Mouse (Mus musculus) monocyte, adult 5-6 weeks (primary cell): ENCODE results near the gene Gtf2a2. TPM values are rescaled to one million over a fixed set of nuclear protein-coding genes. Genes with fewer than 3 reads are reported as not detected.

Experiments
- ATAC-seq: fragments of 153-309, 156-312 bp; replicated peaks from 2 replicates; pipeline ENCODE4 v1.8.0; 2017; ENCODE audit warnings: mild to moderate bottlenecking; ENCODE audit not compliant: low TSS enrichment, insufficient number of reproducible peaks, severe bottlenecking, poor library complexity, low FRiP score
- total RNA-seq: library from RNA; stranded (forward); fragments of 200-1000, 200-491, 200-594 nt; gene quantifications from 3 replicates; pipeline ENCODE4 v1.2.3, GENCODE M21; 2017

Gtf2a2 gene
- total RNA-seq = 148 to 191 TPM (median 156 TPM) in 3 replicates

DNA sequence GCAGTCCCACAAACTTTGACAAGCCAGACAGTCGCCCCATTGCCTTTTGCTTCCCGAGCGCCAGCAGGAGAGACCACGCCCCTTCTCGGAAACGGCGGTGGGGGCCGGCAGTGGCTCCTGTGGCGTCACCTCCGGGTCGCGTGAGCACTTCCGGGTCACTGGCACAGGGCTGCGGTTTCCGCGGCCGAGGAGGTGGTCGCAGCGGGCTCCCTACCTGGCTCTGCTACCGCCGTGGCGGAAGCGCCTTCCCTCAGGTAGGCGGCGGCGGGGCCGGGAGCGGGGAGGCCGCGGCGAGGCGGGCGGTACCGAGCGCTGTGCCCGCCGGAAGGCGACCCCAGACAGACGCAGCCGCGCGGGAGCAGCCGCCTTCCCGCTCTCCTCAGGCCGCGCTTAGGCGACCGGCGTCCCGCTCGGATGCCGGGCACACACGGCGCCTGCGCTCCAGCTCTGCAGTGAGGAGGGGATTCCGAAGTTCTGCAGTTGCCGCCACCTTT is at the start of gene Gtf2a2:
Gene Gtf2a2, plus strand, starts transcription at position 143 of the 494 bp plus-strand sequence.
- peak; percentile 91 for ATAC-seq

DNA sequence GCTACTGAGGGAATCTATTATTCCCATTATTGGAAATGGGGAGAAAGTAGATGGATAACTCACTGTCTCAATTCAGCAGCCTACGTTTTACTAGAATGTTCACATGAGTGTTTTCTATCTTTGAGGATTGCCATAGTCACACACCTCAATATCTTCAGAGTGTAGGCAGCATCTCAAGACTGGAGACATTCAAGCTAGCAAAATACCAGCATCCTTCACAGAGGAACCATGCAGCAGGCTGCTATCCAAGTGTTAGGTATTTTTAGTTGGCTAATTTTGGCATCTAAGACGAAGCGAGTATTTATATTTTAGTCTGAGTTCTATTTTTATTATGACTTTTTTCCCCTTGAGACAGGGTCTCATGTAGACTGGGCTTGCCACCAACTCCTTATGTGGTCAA is 48.0 kb upstream of the Gtf2a2 start:
- ATAC-seq = no peak

GRCm38 (mm10) chr9:69985526-69985925 is 26.8 kb upstream of the Gtf2a2 start:
- ATAC-seq = no peak

DNA sequence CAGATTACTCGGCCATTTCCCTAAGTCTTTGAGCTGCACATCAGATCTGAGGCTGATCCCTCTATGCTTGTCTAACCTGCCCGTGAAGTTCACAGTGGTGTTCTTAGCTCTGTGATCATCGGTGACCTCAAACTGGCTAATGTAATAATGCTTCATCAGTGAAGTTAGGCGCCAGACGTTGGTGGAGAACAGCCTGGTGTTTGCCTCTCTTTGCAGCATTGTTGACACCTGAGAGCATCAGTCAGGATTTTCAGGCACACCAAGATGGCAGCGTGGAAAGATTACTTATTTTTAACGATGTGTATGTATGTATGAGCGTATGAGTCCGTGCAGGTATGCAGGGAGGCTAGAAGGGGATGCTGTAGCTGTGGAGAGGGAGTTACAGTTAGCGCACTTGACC is 26.3 kb upstream of the Gtf2a2 start:
- no peak for ATAC-seq

DNA sequence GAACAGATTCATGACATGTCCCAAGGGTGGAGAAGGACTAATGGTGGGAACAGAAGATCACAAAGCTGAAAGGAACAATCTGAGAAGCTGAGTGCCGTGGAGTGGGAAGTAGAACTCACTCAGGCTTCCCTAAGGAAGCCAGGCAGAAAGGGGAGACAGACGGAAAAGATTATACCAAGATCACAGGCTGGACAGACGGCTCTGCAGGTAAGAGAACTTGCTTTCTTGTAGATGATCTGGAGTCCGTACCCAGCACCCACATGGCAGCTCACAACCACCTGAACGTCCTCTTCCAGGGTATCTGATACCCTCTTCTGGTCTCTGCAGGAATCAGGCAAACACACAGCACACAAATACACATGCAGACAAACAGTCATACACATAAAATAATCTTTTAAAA is 25.8 kb upstream of the Gtf2a2 start:
- ATAC-seq = no peak

DNA sequence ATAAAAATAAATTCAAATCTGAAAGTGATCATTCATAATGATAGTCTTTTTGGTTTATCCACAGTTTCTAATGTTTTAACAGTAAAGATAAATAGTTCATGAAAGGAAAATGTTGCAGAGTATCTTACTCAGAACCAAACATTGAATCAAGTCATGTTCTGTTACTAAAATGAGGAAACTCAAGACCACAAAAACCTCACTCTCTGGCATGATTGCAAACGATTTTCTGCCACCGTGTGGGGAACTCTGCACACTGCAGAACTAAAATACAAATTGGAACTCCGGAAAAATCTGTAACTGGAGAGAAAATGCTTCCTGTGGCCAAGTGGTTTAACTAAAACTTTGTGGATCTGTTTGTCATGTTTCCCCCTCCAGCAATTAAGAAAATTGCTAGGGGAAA is 24.8 kb upstream of the Gtf2a2 start:
- peak; percentile 72 for ATAC-seq

GRCm38 (mm10) chr9:69988706-69989302 is 23.5 kb upstream of the Gtf2a2 start:
- no peak for ATAC-seq

- ATAC-seq = peak; percentile 61
Measured at GRCm38 (mm10) chr9:69989303-69990121, 22.8 kb upstream of the Gtf2a2 start, which contains the start of gene Bnip2. Bnip2 (plus strand) TSS chr9:69989466.

DNA sequence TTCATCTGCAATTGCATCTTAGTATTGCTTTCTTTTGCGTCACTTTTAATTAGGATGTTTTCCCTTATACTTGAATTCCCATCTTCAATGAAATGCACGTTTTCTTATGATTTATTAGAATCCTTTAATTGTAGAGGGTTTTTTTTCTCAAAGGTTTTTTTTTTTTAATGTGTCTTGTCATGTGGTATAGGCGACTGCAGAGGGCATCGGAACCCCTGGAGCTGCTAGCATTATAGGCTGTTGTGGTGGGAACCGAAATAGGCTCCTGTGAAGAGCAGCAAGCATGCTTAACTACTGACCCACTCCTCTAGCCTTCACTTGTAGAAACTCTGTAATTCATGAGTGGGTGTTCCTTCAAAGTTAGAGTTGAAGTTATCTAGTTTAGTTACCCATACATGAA is 22.0 kb upstream of the Gtf2a2 start:
- no peak for ATAC-seq

DNA sequence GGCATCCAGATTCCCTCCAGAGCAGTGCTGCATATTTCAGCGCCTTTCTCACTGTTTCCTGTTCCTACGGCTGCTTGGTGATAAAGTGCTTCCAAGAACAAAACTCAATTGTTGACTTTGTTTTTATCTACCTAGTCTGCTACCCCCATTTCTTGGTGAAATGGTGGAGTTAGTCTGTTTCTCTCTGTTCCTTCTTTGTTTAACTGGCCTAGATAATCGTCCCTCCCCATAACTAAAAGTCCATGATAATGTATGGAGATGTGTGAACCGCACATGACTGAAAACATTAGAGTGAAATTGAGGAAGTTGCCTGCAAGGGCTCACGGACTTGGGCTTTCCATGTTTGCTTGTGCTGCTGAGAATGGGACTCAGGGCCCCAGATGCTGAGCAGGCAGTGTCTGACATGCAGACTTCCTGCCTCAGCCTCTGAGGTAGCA is 19.5 kb upstream of the Gtf2a2 start:
- peak; percentile 40; the same call in 1 of the 2 replicates for ATAC-seq

DNA sequence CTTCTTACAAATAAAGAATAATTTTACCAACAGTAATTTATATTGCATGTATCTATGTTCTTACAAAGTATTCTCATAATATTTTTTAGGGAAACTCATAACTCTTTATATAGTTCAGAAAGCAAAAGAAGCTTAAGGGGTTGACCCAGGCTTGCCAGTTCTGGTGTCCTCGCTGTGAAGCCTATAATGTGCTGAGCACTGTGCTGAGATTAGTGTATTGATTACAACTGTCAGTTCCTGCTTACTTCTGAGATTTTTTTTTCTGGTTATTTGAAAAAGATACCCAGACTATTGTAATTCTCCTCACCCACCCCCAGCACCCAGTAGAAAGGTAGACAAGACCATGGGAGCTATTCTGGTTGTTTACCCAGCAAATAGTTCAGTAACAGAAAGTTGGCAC is 18.9 kb upstream of the Gtf2a2 start:
- no peak for ATAC-seq

GRCm38 (mm10) chr9:69994547-69994946 is 17.8 kb upstream of the Gtf2a2 start:
- ATAC-seq = no peak

- no peak for ATAC-seq
Measured at GRCm38 (mm10) chr9:69999318-69999717, 13.0 kb upstream of the Gtf2a2 start.

DNA sequence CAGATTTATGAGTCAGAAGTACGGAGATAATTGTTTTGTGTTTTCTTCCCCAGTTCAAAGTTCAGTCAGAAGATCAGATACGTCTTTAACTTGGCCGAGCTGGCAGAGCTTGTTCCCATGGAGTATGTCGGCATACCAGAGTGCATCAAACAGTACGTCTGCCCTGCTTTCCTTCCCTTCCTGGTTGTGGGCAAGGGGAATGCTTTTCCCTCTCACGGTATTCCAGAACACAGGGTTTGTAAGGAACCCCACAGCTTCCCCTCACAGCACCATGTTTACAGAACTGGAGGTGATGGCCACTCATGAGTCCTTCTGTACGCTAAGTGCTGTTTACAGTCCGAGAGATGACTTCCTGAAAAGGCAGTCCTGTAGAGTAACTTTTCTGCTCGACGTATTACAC is 8.8 kb upstream of the Gtf2a2 start:
- ATAC-seq = no peak

- ATAC-seq = no peak
Measured at GRCm38 (mm10) chr9:70006984-70007383, 5.4 kb upstream of the Gtf2a2 start.

- ATAC-seq = no peak
Measured at GRCm38 (mm10) chr9:70007506-70008248, 4.7 kb upstream of the Gtf2a2 start.

DNA sequence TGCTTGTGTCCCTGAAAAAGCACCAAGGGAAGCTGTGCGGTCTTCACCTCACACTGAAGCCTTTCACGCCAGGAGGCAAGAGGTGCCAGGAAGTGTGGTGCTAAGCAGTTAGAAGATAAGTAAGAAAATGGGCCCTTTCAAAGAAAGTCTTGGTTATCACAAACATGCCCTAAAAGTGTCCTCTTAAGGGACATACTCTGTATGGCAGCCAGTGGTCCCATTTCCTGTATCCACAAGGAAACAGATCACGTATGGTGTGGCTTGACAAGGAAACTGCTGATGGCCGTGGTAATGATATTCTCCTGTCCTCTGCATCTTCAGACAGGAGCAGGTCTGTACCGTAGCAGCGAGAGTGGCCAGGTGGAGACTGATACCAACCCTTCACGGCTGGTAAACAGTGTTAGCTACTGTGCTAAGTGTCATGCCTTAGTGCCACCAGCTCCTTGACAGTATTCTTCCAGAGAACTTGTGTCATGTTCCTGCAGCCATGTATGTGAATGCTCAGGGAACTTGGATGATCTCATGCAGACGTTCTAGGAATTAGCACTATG is 2.5 kb upstream of the Gtf2a2 start:
- ATAC-seq = no peak

DNA sequence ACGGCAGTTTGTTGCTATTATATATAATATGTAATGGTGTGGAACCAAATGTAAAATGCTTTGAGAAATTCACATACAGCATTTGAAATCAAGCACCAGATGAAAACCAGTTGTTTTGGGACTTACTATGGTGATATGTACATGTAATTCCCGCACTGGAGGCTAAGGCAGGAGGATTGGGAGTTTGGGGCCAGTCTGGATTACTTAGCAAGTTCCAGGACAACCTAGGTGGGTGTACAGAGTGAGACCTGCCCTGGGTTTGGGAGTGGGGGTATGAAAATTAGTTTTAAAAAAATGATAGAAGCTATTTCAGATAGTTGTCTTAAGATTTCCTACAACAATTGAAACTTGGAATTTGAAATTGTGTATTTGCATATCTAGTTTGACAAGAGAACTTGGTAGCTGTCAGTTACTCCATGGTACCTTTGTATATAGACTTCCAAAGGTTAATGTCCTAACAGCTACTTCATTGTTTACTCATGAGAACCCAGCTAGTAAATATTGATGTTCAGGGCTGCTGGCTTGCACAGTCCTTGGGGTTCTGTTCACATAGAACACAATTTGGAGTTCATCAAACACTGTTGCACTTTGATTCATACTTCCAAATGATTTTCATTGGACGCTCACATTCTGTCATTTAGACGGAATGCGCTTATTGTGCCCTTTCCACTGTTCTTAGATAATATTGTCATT is 1.4 kb upstream of the Gtf2a2 start:
- ATAC-seq = no peak
